Mouse (Mus musculus): ENCODE measurements at regions not wholly inside any gene's neighbourhood (a gene's known extent, or its start where the extent isn't known, plus 50 kb on each side); places are given as distances from the start of the nearest gene placed in this dataset.
A peak's percentile ranks its signal among the peaks of the same experiment; 100 is the strongest.
"Not testable (repeated sequence)": the region's sequence is repeated elsewhere in the genome, so short reads cannot be mapped to it uniquely, and the experiment has no call there.

DNA sequence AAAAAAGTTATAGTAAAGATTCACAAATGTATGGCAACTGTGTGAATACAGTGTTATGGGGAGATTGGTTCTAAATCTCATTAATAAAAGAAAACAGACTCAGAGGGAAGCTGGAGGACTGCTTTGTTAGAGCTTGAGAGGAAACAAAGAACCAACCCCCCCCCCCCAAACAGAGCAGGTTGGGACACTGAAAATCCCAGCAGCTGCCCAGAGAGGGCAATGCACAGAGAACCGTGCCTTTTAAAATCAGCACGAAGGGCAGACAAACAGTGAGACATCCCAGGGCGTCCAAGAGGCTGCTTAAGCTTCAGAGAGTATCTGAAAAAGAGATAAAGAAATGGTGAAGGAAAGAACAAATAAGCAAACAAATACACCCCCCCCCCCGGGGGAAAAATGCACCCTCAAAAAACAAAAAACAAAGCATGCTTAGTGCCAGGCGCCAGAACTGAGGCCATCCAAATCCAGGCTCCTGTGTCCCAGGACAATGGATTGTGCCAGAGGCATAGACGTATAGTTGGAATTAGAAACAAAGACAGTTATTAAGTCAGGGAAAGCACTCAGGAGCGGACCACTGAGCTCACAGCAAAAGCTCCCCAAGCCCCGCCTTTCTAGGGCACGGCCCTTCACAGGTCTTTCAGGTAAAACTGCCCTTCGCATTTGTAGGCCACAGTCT lies 215.7 kb downstream of the Dact1 start:
- WGBS: 38% methylated on average over 10 of the region's 10 CpGs
- no peak overlapping the region for H3K4me3 ChIP-seq (ENCODE audit: low read length)
- no peak overlapping the region for H3K4me2 ChIP-seq (ENCODE audit: low read depth, low read length)
- H3K9ac ChIP-seq (replicated peaks; ENCODE audit: low read length): no peak overlapping the region
- no peak for TF ChIP-seq CTCF (IDR thresholded peaks at IDR 0.05; ENCODE audit: low read depth)
- 0 out of 2 replicates have a peak, but pooled peaks cover 3% of the 10 kb centered on the region for H3K4me1 ChIP-seq (ENCODE audit: insufficient read depth, low read length)
- ATAC-seq (no peak), DNase-seq (ENCODE audit: low spot score) (no peak)
- no peaks in the 10 kb centered on the region for H3K9me3 ChIP-seq (ENCODE audit: low read length)
- H3K27me3 ChIP-seq (ENCODE audit: insufficient read depth, low read length): no peaks in the 10 kb centered on the region
- no peaks in the 10 kb centered on the region for H3K36me3 ChIP-seq (ENCODE audit: insufficient read depth, low read length)
- H3K27ac ChIP-seq: no peak overlapping the region

DNA sequence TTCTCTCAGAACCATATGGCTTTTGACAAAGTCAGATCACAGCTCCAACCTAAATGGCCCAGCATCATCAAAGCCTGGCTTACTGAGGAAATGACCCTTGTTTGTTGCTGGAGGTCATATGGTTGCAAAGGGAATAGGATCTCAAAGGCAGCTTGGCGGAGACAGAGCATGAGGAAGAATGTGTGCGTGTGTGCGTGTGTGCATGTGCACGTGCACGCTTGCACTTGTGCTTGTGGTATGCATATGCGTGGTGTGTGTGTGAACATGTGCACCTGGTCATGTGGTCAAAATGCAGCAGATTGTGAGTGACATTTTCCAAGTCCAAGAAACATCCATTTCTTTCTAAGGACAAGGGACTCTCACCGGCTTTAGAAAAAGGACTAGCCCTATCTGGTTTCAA lies 216.9 kb downstream of the Dact1 start:
- Histone ChIP-seq H3K27me3 (ENCODE audit: insufficient read depth, low read length) (no peaks in the 10 kb centered on the region), H3K4me2 (ENCODE audit: low read depth, low read length) (no peak overlapping the region), H3K9ac (replicated peaks; ENCODE audit: low read length) (no peak overlapping the region), H3K27ac (no peak overlapping the region), H3K4me1 (ENCODE audit: insufficient read depth, low read length) (0 out of 2 replicates have a peak, but pooled peaks cover 3% of the 10 kb centered on the region), H3K36me3 (ENCODE audit: insufficient read depth, low read length) (no peaks in the 10 kb centered on the region), H3K9me3 (ENCODE audit: low read length) (no peaks in the 10 kb centered on the region), H3K4me3 (ENCODE audit: low read length) (no peak overlapping the region)
- ATAC-seq: no peak
- no peak for TF ChIP-seq CTCF (IDR thresholded peaks at IDR 0.05; ENCODE audit: low read depth)
- no peak for DNase-seq (ENCODE audit: low spot score)
- WGBS: 92% methylated on average over 7 of the region's 7 CpGs

DNA sequence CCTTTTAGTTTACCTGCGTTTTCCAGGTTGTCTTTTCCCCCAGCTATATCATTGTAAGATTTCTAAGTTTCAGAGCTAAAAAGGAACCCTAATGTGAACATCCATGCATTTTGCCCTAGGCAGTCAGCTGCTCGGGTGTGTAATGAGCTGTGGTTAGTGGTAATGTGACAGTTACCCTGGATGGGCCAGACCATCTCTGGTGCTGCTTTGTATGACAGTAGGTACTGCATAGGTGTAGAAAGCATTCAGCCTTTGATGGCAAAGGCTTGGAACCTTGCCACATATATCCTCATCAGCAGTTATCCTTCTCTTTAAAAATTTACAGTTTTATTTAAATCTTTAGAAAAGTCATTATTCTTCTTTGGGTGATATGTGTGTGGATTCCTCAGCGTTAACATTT lies 222.5 kb downstream of the Dact1 start:
- H3K27ac ChIP-seq: no peak overlapping the region
- no peak overlapping the region for H3K4me2 ChIP-seq (ENCODE audit: low read depth, low read length)

DNA sequence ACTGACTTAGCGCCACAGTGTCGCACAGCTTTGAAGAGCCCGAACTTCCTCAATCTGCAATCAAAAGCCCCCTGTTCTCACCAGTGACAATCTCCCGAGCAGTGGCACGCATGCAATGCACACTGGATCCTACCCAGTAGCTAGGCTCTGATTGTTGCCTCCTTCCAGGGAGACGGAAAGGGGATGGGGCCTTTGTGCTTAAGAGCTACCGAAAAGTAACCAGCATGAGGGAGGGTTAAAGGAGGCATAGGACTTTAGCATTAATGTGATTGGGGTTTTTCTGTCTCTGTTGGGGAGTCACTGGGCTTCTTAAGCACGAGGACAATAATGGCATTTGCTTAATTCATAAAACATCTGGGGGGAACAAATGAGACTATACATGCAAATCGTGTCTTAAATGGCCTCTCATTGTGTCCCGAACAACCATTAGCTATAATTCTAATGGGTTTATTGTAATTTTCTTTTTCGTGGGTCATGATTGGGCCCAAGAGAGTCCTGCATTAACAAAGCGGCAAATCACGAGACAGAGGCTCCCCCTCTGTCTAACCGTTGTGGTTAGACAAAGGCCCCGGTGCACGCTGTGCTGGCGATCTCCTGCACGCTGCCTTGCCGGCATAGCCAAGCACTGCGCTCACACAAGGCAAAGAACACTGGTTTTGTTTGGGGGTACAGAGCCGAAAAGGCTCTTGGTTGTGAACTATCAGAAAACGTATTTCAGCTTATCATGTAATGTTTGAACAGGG lies 223.2 kb downstream of the Dact1 start:
- ATAC-seq (peak; percentile 67), DNase-seq (ENCODE audit: low spot score) (peak; percentile 56)
- H3K9ac ChIP-seq (replicated peaks; ENCODE audit: low read length): no peak overlapping the region
- 22% methylated on average over 22 of the region's 22 CpGs for WGBS
- peaks cover 15% of the 10 kb centered on the region for H3K4me1 ChIP-seq (ENCODE audit: insufficient read depth, low read length)
- H3K36me3 ChIP-seq (ENCODE audit: insufficient read depth, low read length): no peaks in the 10 kb centered on the region
- H3K4me3 ChIP-seq (ENCODE audit: low read length): no peak overlapping the region
- H3K27ac ChIP-seq: no peak overlapping the region; the same call in 1 of the 2 replicates
- H3K27me3 ChIP-seq (ENCODE audit: insufficient read depth, low read length): no peaks in the 10 kb centered on the region
- no peak overlapping the region for H3K4me2 ChIP-seq (ENCODE audit: low read depth, low read length)
- TF ChIP-seq CTCF (IDR thresholded peaks at IDR 0.05; ENCODE audit: low read depth): no peak
- H3K9me3 ChIP-seq (ENCODE audit: low read length): no peaks in the 10 kb centered on the region

More for the DNA sequence above, 222.5 kb downstream of the Dact1 start:
- Histone ChIP-seq H3K9me3 (ENCODE audit: low read length) (no peaks in the 10 kb centered on the region), H3K9ac (replicated peaks; ENCODE audit: low read length) (no peak overlapping the region), H3K36me3 (ENCODE audit: insufficient read depth, low read length) (no peaks in the 10 kb centered on the region), H3K4me1 (ENCODE audit: insufficient read depth, low read length) (peaks cover 15% of the 10 kb centered on the region), H3K4me3 (ENCODE audit: low read length) (no peak overlapping the region), H3K27me3 (ENCODE audit: insufficient read depth, low read length) (no peaks in the 10 kb centered on the region)
- DNase-seq (ENCODE audit: low spot score) (no peak), ATAC-seq (0 out of 2 replicates have a peak, but pooled peaks have one; percentile 71)
- TF ChIP-seq CTCF (IDR thresholded peaks at IDR 0.05; ENCODE audit: low read depth): no peak
- WGBS: 57% methylated on average over 3 of the region's 3 CpGs

DNA sequence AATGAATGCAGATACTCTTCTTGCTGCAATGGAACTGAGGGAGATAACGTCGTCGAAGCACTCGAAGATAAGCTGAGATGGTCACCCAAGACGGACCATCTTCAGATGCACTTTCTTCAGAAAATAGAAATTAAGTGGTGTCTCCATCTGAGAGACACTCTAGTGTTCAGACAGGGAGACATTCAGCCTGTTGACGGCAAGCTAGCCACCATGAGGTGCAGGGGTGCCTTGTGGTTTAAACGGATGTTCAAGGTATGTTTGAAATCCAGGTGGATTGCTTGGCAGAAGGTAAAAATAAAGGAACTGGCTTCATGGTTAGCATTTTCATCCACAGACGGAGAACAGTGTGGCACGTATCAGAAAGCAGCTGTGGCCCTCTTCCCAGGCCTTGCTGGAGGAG lies 224.0 kb downstream of the Dact1 start:
- DNase-seq (ENCODE audit: low spot score): no peak
- no peak overlapping the region for H3K4me2 ChIP-seq (ENCODE audit: low read depth, low read length)
- no peaks in the 10 kb centered on the region for H3K36me3 ChIP-seq (ENCODE audit: insufficient read depth, low read length)
- peaks cover 15% of the 10 kb centered on the region for H3K4me1 ChIP-seq (ENCODE audit: insufficient read depth, low read length)
- 86% methylated on average over 9 of the region's 9 CpGs for WGBS
- no peak overlapping the region for H3K9ac ChIP-seq (replicated peaks; ENCODE audit: low read length)
- no peak overlapping the region for H3K4me3 ChIP-seq (ENCODE audit: low read length)
- no peaks in the 10 kb centered on the region for H3K9me3 ChIP-seq (ENCODE audit: low read length)
- TF ChIP-seq CTCF (IDR thresholded peaks at IDR 0.05; ENCODE audit: low read depth): no peak
- peak overlapping the region; percentile 18; the same call in 1 of the 2 replicates for H3K27ac ChIP-seq
- H3K27me3 ChIP-seq (ENCODE audit: insufficient read depth, low read length): no peaks in the 10 kb centered on the region
- no peak for ATAC-seq

DNA sequence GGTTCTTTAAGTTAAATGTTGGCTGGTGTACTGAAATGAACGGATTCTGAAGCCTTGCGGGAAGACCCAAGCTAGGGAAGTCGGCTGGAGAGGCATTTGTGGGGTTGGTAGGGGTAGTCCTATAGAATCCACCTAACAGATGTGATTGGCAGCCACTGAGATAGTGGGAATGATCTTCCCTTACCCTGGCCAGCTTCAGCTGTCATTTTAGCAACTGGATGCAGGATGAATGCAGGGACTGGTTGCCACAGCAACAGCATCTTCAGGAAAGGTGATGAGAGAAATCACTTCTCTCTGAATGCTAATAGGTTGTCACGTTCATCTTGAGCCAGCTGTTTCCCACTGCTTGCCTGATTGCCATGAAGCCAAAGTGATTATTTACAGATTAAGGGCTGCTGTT lies 224.5 kb downstream of the Dact1 start:
- Histone ChIP-seq H3K27ac (peak overlapping the region; percentile 18; the same call in 1 of the 2 replicates), H3K9ac (replicated peaks; ENCODE audit: low read length) (no peak overlapping the region), H3K4me1 (ENCODE audit: insufficient read depth, low read length) (peaks cover 15% of the 10 kb centered on the region), H3K36me3 (ENCODE audit: insufficient read depth, low read length) (no peaks in the 10 kb centered on the region), H3K9me3 (ENCODE audit: low read length) (no peaks in the 10 kb centered on the region), H3K4me2 (ENCODE audit: low read depth, low read length) (no peak overlapping the region), H3K4me3 (ENCODE audit: low read length) (no peak overlapping the region), H3K27me3 (ENCODE audit: insufficient read depth, low read length) (no peaks in the 10 kb centered on the region)
- ATAC-seq (peak; percentile 65), DNase-seq (ENCODE audit: low spot score) (peak; percentile 62)
- no peak for TF ChIP-seq CTCF (IDR thresholded peaks at IDR 0.05; ENCODE audit: low read depth)
- 64% methylated on average over 4 of the region's 4 CpGs for WGBS

DNA sequence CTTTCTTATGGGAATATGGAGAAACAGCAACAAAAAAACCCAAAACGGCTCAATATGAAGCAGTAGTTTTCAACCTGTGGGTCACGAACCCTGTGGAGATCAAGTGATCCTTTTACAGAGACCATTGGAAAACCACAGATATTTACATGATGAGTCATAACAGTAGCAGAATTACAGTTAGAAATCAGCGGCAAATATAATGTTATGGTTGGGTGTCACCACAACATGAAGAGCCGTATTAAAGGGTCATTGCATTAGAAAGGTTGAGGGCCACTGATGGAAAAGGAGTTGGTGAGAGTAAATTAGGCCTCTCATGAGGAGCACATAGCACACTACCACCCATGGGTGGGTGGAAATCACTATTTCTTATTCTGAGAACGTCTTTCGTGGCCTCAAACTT lies 225.6 kb downstream of the Dact1 start:
- Histone ChIP-seq H3K27ac (no peak overlapping the region), H3K4me2 (ENCODE audit: low read depth, low read length) (no peak overlapping the region), H3K36me3 (ENCODE audit: insufficient read depth, low read length) (no peaks in the 10 kb centered on the region), H3K9ac (replicated peaks; ENCODE audit: low read length) (no peak overlapping the region), H3K4me1 (ENCODE audit: insufficient read depth, low read length) (peaks cover 15% of the 10 kb centered on the region), H3K27me3 (ENCODE audit: insufficient read depth, low read length) (no peaks in the 10 kb centered on the region), H3K4me3 (ENCODE audit: low read length) (no peak overlapping the region), H3K9me3 (ENCODE audit: low read length) (no peaks in the 10 kb centered on the region)
- ATAC-seq: no peak
- no peak for TF ChIP-seq CTCF (IDR thresholded peaks at IDR 0.05; ENCODE audit: low read depth)
- WGBS: 98% methylated on average over 6 of the region's 6 CpGs
- DNase-seq (ENCODE audit: low spot score): no peak

DNA sequence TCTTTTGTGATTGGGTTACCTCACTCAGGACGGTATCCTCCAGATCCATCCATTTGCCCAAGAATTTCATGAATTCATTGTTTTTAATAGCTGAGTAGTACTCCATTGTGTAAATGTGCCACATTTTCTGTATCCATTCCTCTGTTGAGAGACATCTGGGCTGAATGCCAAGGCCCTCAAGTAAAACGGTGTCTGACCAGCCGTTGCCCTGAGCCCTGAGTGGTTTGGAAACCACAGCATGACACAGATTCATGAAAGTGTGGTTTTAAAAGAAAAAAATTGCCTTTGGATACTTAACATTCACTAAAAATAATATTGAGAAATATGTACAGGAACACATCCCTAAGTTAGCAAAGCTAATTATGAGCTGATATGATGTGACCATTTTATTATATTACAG lies 226.1 kb downstream of the Dact1 start:
- not testable (repeated sequence) for H3K4me3 ChIP-seq (ENCODE audit: low read length); H3K4me2 ChIP-seq (ENCODE audit: low read depth, low read length); DNase-seq (ENCODE audit: low spot score); H3K9me3 ChIP-seq (ENCODE audit: low read length); ATAC-seq; H3K36me3 ChIP-seq (ENCODE audit: insufficient read depth, low read length); H3K9ac ChIP-seq (replicated peaks; ENCODE audit: low read length); H3K27ac ChIP-seq; H3K27me3 ChIP-seq (ENCODE audit: insufficient read depth, low read length)
- 37% methylated on average over 3 of the region's 3 CpGs for WGBS
- peaks cover 15% of the 10 kb centered on the region for H3K4me1 ChIP-seq (ENCODE audit: insufficient read depth, low read length)
